8 mouse cellular contexts compared by ENCODE assay signal in genomic region chr5:112342463-112343204, GRCm38 (mm10). TPM values are rescaled to one million over a fixed set of nuclear protein-coding genes. Genes with fewer than 3 reads are reported as not detected.
DNase-seq lines count a peak whose midpoint lies in the region; ATAC-seq and TF ChIP-seq lines count a peak whose summit lies in the region.

TSS of gene Srrd (minus strand) at chr5:112343040.
TSS of gene Hps4 (plus strand) at chr5:112343083.

- peak within 1 kb of the TSS; percentile 79 for H3K9ac ChIP-seq in ES-Bruce4 (ENCODE audit: low read depth, poor library complexity, severe bottlenecking)
- H3K9ac ChIP-seq in forebrain, embryonic 16.5 days (replicated peaks; ENCODE audit: low read depth, low read length) = peak within 1 kb of the TSS; percentile 86
- H3K9ac ChIP-seq in neural tube, embryonic 15.5 days (replicated peaks) = peak within 1 kb of the TSS; percentile 76

- no peaks in the 10 kb centered on the region for H3K4me1 ChIP-seq in ES-Bruce4 (ENCODE audit: control insufficient read depth, insufficient read depth, low read length)
- H3K4me1 ChIP-seq in forebrain, embryonic 16.5 days (replicated peaks; ENCODE audit: control insufficient read depth, insufficient read depth, low read length) = peaks cover 30% of the 10 kb centered on the region
- peaks cover 4% of the 10 kb centered on the region for H3K4me1 ChIP-seq in lung, adult 2 months (ENCODE audit: control insufficient read depth, insufficient read depth, low read length)
- H3K4me1 ChIP-seq in neural tube, embryonic 15.5 days = peaks cover 57% of the 10 kb centered on the region

- peak; percentile 85 for ATAC-seq in forebrain, embryonic 16.5 days
- peak; percentile 86 for ATAC-seq in neural tube, embryonic 15.5 days (ENCODE audit: low FRiP score)

- TF ChIP-seq CTCF in ES-Bruce4 (IDR thresholded peaks at IDR 0.05; ENCODE audit: low read depth, low read length) = no peak
- TF ChIP-seq CTCF in lung, adult 2 months (IDR thresholded peaks at IDR 0.05; ENCODE audit: insufficient read depth, low read length) = no peak

- peak within 1 kb of the TSS; percentile 84 for H3K4me2 ChIP-seq in forebrain, embryonic 16.5 days (ENCODE audit: low read length)
- peak within 1 kb of the TSS; percentile 81 for H3K4me2 ChIP-seq in neural tube, embryonic 15.5 days

- H3K36me3 ChIP-seq in ES-Bruce4 (ENCODE audit: control insufficient read depth, insufficient read depth, low read length, poor library complexity, severe bottlenecking) = peaks cover 6% of the 10 kb centered on the region; the same call in 1 of the 2 replicates
- peaks cover 10% of the 10 kb centered on the region for H3K36me3 ChIP-seq in forebrain, embryonic 16.5 days (ENCODE audit: control insufficient read depth, insufficient read depth)
- H3K36me3 ChIP-seq in neural tube, embryonic 15.5 days = peaks cover 37% of the 10 kb centered on the region

- no peak for TF ChIP-seq EP300 in ES-Bruce4 (IDR thresholded peaks at IDR 0.05; ENCODE audit: insufficient read depth, low read depth, low read length)

- no peaks in the 10 kb centered on the region for H3K27me3 ChIP-seq in ES-Bruce4 (ENCODE audit: control insufficient read depth, insufficient read depth, low read length, poor library complexity, severe bottlenecking)
- no peaks in the 10 kb centered on the region for H3K27me3 ChIP-seq in forebrain, embryonic 16.5 days (replicated peaks; ENCODE audit: control insufficient read depth, insufficient read depth, low read length)
- H3K27me3 ChIP-seq in neural tube, embryonic 15.5 days (replicated peaks) = no peaks in the 10 kb centered on the region

- H3K4me3 ChIP-seq in ES-Bruce4 (ENCODE audit: low read depth, low read length) = peak within 1 kb of the TSS; percentile 99
- H3K4me3 ChIP-seq in forebrain, embryonic 16.5 days (replicated peaks; ENCODE audit: low read length) = peak within 1 kb of the TSS; percentile 61
- H3K4me3 ChIP-seq in lung, adult 2 months (replicated peaks; ENCODE audit: extremely low read depth, low read depth, low read length) = peak within 1 kb of the TSS; percentile 82
- H3K4me3 ChIP-seq in neural tube, embryonic 15.5 days (replicated peaks) = peak within 1 kb of the TSS; percentile 82

- H3K9me3 ChIP-seq in ES-Bruce4 (replicated peaks; ENCODE audit: control insufficient read depth, insufficient read depth, low read length, poor library complexity, severe bottlenecking) = no peaks in the 10 kb centered on the region
- no peaks in the 10 kb centered on the region for H3K9me3 ChIP-seq in forebrain, embryonic 16.5 days (ENCODE audit: control insufficient read depth, low read length)
- H3K9me3 ChIP-seq in neural tube, embryonic 15.5 days (replicated peaks) = no peaks in the 10 kb centered on the region

- H3K27ac ChIP-seq in ES-Bruce4 (ENCODE audit: insufficient read depth, low read length) = no peak within 1 kb of the TSS
- peak within 1 kb of the TSS; percentile 46; the same call in 1 of the 2 replicates for H3K27ac ChIP-seq in forebrain, embryonic 16.5 days (ENCODE audit: low read length)
- H3K27ac ChIP-seq in neural tube, embryonic 15.5 days (replicated peaks) = peak within 1 kb of the TSS; percentile 56

- peak; percentile 82 for DNase-seq in cerebellum, adult 11-12 months
- DNase-seq in heart, postnatal 25 days (ENCODE audit: low spot score) = peak; percentile 69
- peak; percentile 72 to 92 for DNase-seq in layer of hippocampus, adult 18-20 months (ENCODE audit: low spot score in 2 of 2)
- DNase-seq in lung, adult 2 months = peak; percentile 86
- peak; percentile 85 for DNase-seq in testis, postnatal 14 days (ENCODE audit: low spot score)

- WGBS in forebrain, embryonic 16.5 days = 2% methylated on average over 45 of the region's 64 CpGs
- 2% methylated on average over 63 of the region's 64 CpGs for WGBS in lung, adult 2 months
- WGBS in neural tube, embryonic 15.5 days = 2% methylated on average over 62 of the region's 64 CpGs

- intact Hi-C loops in heart, postnatal 25 days (cut with DNase I) = loop anchor here (1.0 to 5.0 kb wide), 2 partner anchors 16 to 85 kb away; partner anchors contain the start of gene Tfip11

- no peak for TF ChIP-seq POLR2A in ES-Bruce4 (IDR thresholded peaks at IDR 0.05; ENCODE audit: insufficient read depth, low read length)
- TF ChIP-seq POLR2A in lung, adult 2 months (IDR thresholded peaks at IDR 0.05; ENCODE audit: borderline replicate concordance, extremely low read depth, low read depth, low read length) = peak; percentile 51; the same call in 1 of the 2 replicates

RNA-seq across cellular contexts. Expression of gene Srrd, which starts in this region (rescaled TPM):
- polyA plus RNA-seq in ES-Bruce4 (2011; ENCODE audit: insufficient read depth, insufficient read length, low read depth, missing spikeins) = 19.1 TPM in 2 replicates
- polyA plus RNA-seq in forebrain, embryonic 16.5 days (2015; fragmentation: Nextera tagmentation; extraction: Ambion mirVana) = 52.6 and 62.5 TPM in 2 replicates
- 1 to 10 TPM; 7.5 to 8.1 TPM for total RNA-seq in heart, postnatal 25 days (2021)
- total RNA-seq in layer of hippocampus, adult 18-20 months (2021) = 10 to 100 TPM; 19.0 to 22.6 TPM
- 34.6 and 38.4 TPM in 2 replicates for polyA plus RNA-seq in lung, adult 2 months (2012; rRNA removed)
- polyA plus RNA-seq in neural tube, embryonic 15.5 days (2015; fragmentation: Nextera tagmentation; extraction: Ambion mirVana) = 57.5 and 61.9 TPM in 2 replicates

RNA-seq across cellular contexts. Expression of gene Hps4, which starts in this region (rescaled TPM):
- 17.3 and 19.1 TPM in 2 replicates for polyA plus RNA-seq in ES-Bruce4 (2011; ENCODE audit: insufficient read depth, insufficient read length, low read depth, missing spikeins)
- 30.1 and 37.6 TPM in 2 replicates for polyA plus RNA-seq in forebrain, embryonic 16.5 days (2015; fragmentation: Nextera tagmentation; extraction: Ambion mirVana)
- 10 to 100 TPM; 10.2 to 12.1 TPM for total RNA-seq in heart, postnatal 25 days (2021)
- total RNA-seq in layer of hippocampus, adult 18-20 months (2021) = 10 to 100 TPM; 29.4 to 30.7 TPM
- 34.7 and 40.9 TPM in 2 replicates for polyA plus RNA-seq in lung, adult 2 months (2012; rRNA removed)
- polyA plus RNA-seq in neural tube, embryonic 15.5 days (2015; fragmentation: Nextera tagmentation; extraction: Ambion mirVana) = 37.4 and 38.2 TPM in 2 replicates
